Mouse (Mus musculus): ENCODE measurements around the gene C1qtnf9. TPM values are rescaled to one million over a fixed set of nuclear protein-coding genes. Genes with fewer than 3 reads are reported as not detected.
A peak's percentile ranks its signal among the peaks of the same experiment; 100 is the strongest.

Gene C1qtnf9
- 0.07 and 0.10 TPM in 2 replicates for polyA plus RNA-seq (2016; fragmentation: Nextera tagmentation; extraction: Ambion mirVana)

DNA sequence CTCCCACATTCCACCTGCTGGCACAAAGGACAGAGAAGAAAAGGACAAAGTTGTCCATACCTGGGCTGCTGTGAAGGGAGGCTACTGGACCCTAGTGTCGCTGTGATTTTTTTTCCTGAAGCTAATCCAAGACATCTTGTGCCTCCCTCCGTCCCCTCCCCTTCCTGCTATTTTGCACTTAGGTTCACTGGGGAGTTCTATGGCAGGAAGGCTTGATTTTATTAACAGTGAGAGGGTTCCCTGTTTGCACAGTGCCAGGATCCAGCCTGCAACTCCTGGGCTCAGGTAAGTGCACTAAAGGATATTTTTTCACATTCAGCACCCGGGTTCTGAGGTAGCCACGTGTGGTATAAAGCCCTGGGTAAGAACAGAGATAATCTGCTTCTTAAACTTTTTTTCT is at the start of gene C1qtnf9:
Gene C1qtnf9, plus strand, starts transcription at position 251 of the 400 bp plus-strand sequence.
- Histone ChIP-seq H3K36me3 (replicated peaks) (peaks cover 30% of the 10 kb centered on the region), H3K4me1 (peaks cover 22% of the 10 kb centered on the region), H3K27me3 (ENCODE audit: poor library complexity, severe bottlenecking) (no peaks in the 10 kb centered on the region), H3K4me3 (no peak within 1 kb of the TSS), H3K9me3 (no peaks in the 10 kb centered on the region), H3K27ac (no peak within 1 kb of the TSS)
- no peak for DNase-seq (ENCODE audit: extremely low spot score, low spot score)
- WGBS, result 72% methylated on average over 4 of the region's 4 CpGs

- 71% methylated on average over 8 of the region's 8 CpGs for WGBS
- no peaks in the 10 kb centered on the region for H3K27me3 ChIP-seq (ENCODE audit: poor library complexity, severe bottlenecking)
- H3K9me3 ChIP-seq, result no peaks in the 10 kb centered on the region
- peaks cover 5% of the 10 kb centered on the region; the same call in 1 of the 2 replicates for H3K4me1 ChIP-seq
- no peak overlapping the region for H3K27ac ChIP-seq
- peaks cover 89% of the 10 kb centered on the region for H3K36me3 ChIP-seq (replicated peaks)
- DNase-seq (ENCODE audit: extremely low spot score, low spot score), result no peak
- no peak overlapping the region for H3K4me3 ChIP-seq
Measured at GRCm38 (mm10) chr14:60721304-60721703, 46.6 kb upstream of the C1qtnf9 start.

DNA sequence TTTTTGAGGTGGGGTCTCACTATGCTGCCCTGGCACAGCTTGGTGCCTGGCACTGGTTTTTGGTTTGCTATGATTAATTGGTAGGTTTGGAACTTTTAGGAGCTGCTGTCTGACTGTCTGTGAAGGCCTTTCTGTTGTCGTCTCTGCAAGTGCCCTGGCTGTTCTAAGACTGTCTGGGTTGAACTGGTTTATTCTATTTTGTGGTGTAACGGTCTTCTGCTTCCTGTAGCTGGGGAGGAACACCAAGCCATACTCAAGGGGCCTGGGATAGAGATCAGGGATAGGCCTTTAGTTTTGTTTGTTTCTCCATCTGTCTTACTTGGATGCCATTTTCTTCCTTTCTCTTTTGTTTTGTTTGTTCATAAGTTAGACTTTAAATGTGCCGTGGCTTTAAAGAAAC is 46.0 kb upstream of the C1qtnf9 start:
- Histone ChIP-seq H3K4me3 (no peak overlapping the region), H3K27me3 (ENCODE audit: poor library complexity, severe bottlenecking) (no peaks in the 10 kb centered on the region), H3K27ac (no peak overlapping the region), H3K36me3 (replicated peaks) (peaks cover 89% of the 10 kb centered on the region), H3K9me3 (no peaks in the 10 kb centered on the region), H3K4me1 (peaks cover 7% of the 10 kb centered on the region; the same call in 1 of the 2 replicates)
- DNase-seq (ENCODE audit: extremely low spot score, low spot score), result no peak
- 71% methylated on average over 3 of the region's 3 CpGs for WGBS

GRCm38 (mm10) chr14:60726091-60726490 is 41.8 kb upstream of the C1qtnf9 start:
- Histone ChIP-seq H3K4me1 (peaks cover 12% of the 10 kb centered on the region; the same call in 1 of the 2 replicates), H3K9me3 (no peaks in the 10 kb centered on the region), H3K27ac (no peak overlapping the region), H3K36me3 (replicated peaks) (peaks cover 91% of the 10 kb centered on the region), H3K4me3 (no peak overlapping the region), H3K27me3 (ENCODE audit: poor library complexity, severe bottlenecking) (no peaks in the 10 kb centered on the region)
- whole genome bisulfite sequencing, result 78% methylated on average over 6 of the region's 6 CpGs
- no peak for DNase-seq (ENCODE audit: extremely low spot score, low spot score)

DNA sequence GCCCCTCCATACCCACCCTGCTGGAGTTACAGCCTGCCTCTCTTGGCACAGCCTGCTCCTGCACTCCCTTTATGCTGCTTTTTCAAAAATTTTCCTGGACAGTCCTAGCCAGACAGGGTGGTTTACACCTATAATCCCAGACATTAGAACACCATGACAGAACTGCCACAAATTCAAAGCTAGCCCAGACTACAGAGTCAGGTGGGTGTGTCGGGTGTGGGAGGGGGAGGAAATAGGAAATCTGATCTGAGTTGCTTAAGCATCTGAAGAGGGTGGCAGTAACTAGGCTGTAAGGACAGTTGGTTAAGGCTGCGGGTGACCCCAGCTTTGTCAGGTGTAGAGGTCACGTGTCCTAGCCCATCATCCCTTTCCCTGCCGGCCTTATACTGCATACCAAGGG is 40.8 kb upstream of the C1qtnf9 start:
- Histone ChIP-seq H3K4me1 (peaks cover 13% of the 10 kb centered on the region), H3K9me3 (no peaks in the 10 kb centered on the region), H3K27me3 (ENCODE audit: poor library complexity, severe bottlenecking) (no peaks in the 10 kb centered on the region), H3K36me3 (replicated peaks) (peaks cover 90% of the 10 kb centered on the region), H3K4me3 (no peak overlapping the region), H3K27ac (no peak overlapping the region)
- WGBS, result 67% methylated on average over 4 of the region's 4 CpGs
- DNase-seq (ENCODE audit: extremely low spot score, low spot score), result no peak

DNA sequence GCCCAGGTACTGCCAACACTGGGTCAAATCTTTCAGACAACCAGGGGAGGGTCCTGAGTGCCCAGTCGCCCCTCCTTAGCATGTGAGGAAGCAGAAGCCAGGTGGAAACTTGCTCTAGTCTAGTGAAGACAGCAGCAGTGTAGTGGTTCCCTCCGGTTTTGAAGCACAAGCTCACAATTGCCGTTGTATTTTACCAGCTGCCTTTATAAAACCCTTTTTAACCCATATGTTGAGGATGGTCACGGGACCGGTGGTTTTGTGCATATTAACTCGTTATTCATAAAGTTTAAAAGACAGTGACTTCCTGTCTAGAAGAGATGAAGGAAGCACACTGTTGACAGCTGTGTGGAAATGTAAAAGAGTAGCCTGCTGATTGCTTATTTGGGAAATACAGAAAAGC is 35.9 kb upstream of the C1qtnf9 start:
- peaks cover 58% of the 10 kb centered on the region for H3K4me1 ChIP-seq
- H3K27ac ChIP-seq, result no peak overlapping the region
- H3K9me3 ChIP-seq, result no peaks in the 10 kb centered on the region
- DNase-seq (ENCODE audit: extremely low spot score, low spot score), result no peak
- peaks cover 79% of the 10 kb centered on the region for H3K36me3 ChIP-seq (replicated peaks)
- H3K27me3 ChIP-seq (ENCODE audit: poor library complexity, severe bottlenecking), result no peaks in the 10 kb centered on the region
- no peak overlapping the region for H3K4me3 ChIP-seq
- WGBS, result 72% methylated on average over 6 of the region's 6 CpGs

DNA sequence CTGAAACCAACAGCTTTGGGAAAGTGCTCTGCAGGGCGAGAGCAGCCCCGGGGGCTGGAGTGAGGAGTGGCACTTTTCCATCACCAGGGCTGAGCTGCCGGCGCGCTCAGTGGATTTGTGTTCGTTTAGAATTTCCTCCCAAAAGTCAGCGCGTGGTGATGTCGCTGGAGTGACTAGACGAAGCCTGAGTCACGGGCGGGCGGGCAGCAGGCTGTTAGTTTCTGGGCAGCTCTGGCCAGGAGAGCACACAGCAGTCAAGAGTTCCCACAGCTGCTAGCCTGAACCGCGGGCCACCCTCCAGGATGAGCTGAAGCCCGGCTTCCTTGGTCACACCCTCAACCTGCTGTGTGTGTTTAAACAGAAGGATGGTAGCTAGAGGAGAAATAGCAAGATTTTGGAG is 35.1 kb upstream of the C1qtnf9 start:
- H3K9me3 ChIP-seq, result no peaks in the 10 kb centered on the region
- peaks cover 75% of the 10 kb centered on the region for H3K36me3 ChIP-seq (replicated peaks)
- 21% methylated on average over 16 of the region's 16 CpGs for WGBS
- peaks cover 61% of the 10 kb centered on the region for H3K4me1 ChIP-seq
- H3K27ac ChIP-seq, result peak overlapping the region; percentile 62; the same call in 1 of the 2 replicates
- no peaks in the 10 kb centered on the region for H3K27me3 ChIP-seq (ENCODE audit: poor library complexity, severe bottlenecking)
- DNase-seq (ENCODE audit: extremely low spot score, low spot score), result no peak
- H3K4me3 ChIP-seq, result peak overlapping the region; percentile 18

- peak overlapping the region; percentile 51 for H3K27ac ChIP-seq
Measured at GRCm38 (mm10) chr14:60733706-60734105, 34.2 kb upstream of the C1qtnf9 start.

GRCm38 (mm10) chr14:60735206-60735605 is 32.7 kb upstream of the C1qtnf9 start:
- WGBS, result 67% methylated on average over 5 of the region's 5 CpGs
- peaks cover 82% of the 10 kb centered on the region for H3K4me1 ChIP-seq
- H3K9me3 ChIP-seq, result no peaks in the 10 kb centered on the region
- no peaks in the 10 kb centered on the region for H3K27me3 ChIP-seq (ENCODE audit: poor library complexity, severe bottlenecking)
- H3K27ac ChIP-seq, result peak overlapping the region; percentile 27; the same call in 1 of the 2 replicates
- no peak for DNase-seq (ENCODE audit: extremely low spot score, low spot score)
- H3K4me3 ChIP-seq, result no peak overlapping the region
- peaks cover 55% of the 10 kb centered on the region for H3K36me3 ChIP-seq (replicated peaks)

More at GRCm38 (mm10) chr14:60733706-60734105, 34.2 kb upstream of the C1qtnf9 start:
- 60% methylated on average over 4 of the region's 4 CpGs for WGBS
- Histone ChIP-seq H3K27me3 (ENCODE audit: poor library complexity, severe bottlenecking) (no peaks in the 10 kb centered on the region), H3K36me3 (replicated peaks) (peaks cover 70% of the 10 kb centered on the region), H3K9me3 (no peaks in the 10 kb centered on the region), H3K4me1 (peaks cover 70% of the 10 kb centered on the region), H3K4me3 (no peak overlapping the region)
- no peak for DNase-seq (ENCODE audit: extremely low spot score, low spot score)

DNA sequence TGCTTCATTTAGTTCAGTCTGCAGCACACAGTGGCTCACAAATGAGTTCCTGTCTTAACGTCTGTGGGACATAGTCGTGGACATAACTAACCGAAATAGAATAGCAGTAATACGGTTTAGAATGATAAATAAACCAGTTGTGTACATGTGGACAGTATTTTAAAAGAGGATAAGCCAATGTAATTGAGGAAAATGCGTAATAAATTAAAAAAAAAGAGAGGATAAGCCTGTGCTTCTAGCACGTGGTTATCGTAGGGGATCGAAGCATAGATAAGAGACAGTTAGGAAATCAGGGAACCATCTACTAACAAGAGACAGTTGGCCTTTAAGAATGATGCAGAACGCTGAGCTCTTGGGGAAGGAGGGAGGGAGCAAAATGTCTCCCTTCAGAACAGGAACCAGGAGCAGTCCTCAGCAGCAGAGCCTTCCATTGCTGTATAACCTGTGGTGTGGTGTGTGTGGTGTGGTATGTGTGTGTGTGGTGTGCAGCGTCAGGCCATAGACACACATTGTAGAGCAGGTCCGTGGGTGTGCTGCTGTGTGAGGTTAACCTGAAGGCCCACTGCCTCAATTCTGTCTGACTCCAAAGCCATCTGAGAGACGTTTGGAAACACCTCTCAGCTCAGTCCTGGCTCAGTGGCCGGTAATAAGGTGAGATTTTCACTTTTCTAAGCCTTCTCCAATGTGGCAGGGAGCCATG is 31.9 kb upstream of the C1qtnf9 start:
- Histone ChIP-seq H3K4me1 (peaks cover 82% of the 10 kb centered on the region), H3K9me3 (no peaks in the 10 kb centered on the region), H3K4me3 (no peak overlapping the region), H3K36me3 (replicated peaks) (peaks cover 54% of the 10 kb centered on the region), H3K27me3 (ENCODE audit: poor library complexity, severe bottlenecking) (no peaks in the 10 kb centered on the region), H3K27ac (peak overlapping the region; percentile 83)
- 61% methylated on average over 13 of the region's 13 CpGs for WGBS
- no peak for DNase-seq (ENCODE audit: extremely low spot score, low spot score)

- peaks cover 81% of the 10 kb centered on the region for H3K4me1 ChIP-seq
- peak; percentile 19 for DNase-seq (ENCODE audit: extremely low spot score, low spot score)
- WGBS, result 8% methylated on average over 4 of the region's 4 CpGs
- no peaks in the 10 kb centered on the region for H3K27me3 ChIP-seq (ENCODE audit: poor library complexity, severe bottlenecking)
- peak overlapping the region; percentile 27; the same call in 1 of the 2 replicates for H3K4me3 ChIP-seq
- peaks cover 53% of the 10 kb centered on the region for H3K36me3 ChIP-seq (replicated peaks)
- H3K27ac ChIP-seq, result peak overlapping the region; percentile 83
- H3K9me3 ChIP-seq, result no peaks in the 10 kb centered on the region
Measured at GRCm38 (mm10) chr14:60736591-60737192, 31.2 kb upstream of the C1qtnf9 start.

- Histone ChIP-seq H3K4me1 (peaks cover 77% of the 10 kb centered on the region), H3K36me3 (replicated peaks) (peaks cover 55% of the 10 kb centered on the region), H3K27ac (peak overlapping the region; percentile 83), H3K27me3 (ENCODE audit: poor library complexity, severe bottlenecking) (no peaks in the 10 kb centered on the region), H3K9me3 (no peaks in the 10 kb centered on the region), H3K4me3 (peak overlapping the region; percentile 27; the same call in 1 of the 2 replicates)
- DNase-seq (ENCODE audit: extremely low spot score, low spot score), result no peak
- WGBS, result 19% methylated on average over 7 of the region's 7 CpGs
Measured at GRCm38 (mm10) chr14:60737202-60737611, 30.7 kb upstream of the C1qtnf9 start.

DNA sequence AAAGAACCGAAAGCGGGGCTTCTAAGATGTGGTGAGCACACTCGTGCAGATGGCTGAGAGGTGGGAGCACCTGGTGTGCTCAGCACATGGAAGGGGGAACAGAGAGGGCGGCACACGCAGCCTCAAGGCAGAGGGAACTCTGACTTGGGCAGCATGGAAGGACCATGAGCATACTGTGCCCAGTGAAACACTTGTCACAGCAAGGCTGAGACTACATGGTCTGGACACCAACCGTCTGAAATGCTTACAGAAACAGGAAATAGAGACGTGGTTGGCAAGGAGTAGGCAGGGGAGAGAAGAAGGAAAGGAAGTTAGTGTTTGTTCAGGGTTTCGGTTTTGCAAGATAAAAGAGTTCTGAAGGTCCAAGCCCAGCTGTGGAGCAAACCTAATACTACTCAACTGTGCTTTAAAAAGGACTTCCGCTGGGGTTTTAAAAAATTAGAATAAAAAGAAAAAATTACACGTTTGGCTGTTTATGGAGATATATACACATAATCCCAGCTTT is 29.4 kb upstream of the C1qtnf9 start:
- DNase-seq (ENCODE audit: extremely low spot score, low spot score), result no peak
- Histone ChIP-seq H3K36me3 (replicated peaks) (peaks cover 59% of the 10 kb centered on the region), H3K27ac (0 out of 2 replicates have a peak overlapping the region, but pooled peaks have one; percentile 59), H3K9me3 (no peaks in the 10 kb centered on the region), H3K4me1 (peaks cover 64% of the 10 kb centered on the region), H3K27me3 (ENCODE audit: poor library complexity, severe bottlenecking) (no peaks in the 10 kb centered on the region), H3K4me3 (no peak overlapping the region)
- WGBS, result 73% methylated on average over 10 of the region's 10 CpGs

Data from forebrain, embryonic 10.5 days (tissue).